Mouse (Mus musculus) G1E (cell line): ENCODE measurements around the gene Hsf2bp.

Experiments used
- CTCF ChIP-seq: IDR thresholded peaks from 2 replicates; pipeline ENCODE4 v1.5.1; 2012; ENCODE audit warnings: low read depth, low read length, inconsistent platforms, mixed read lengths
- GATA1 ChIP-seq: IDR thresholded peaks from 2 replicates; pipeline ENCODE4 v1.6.1; 2012; ENCODE audit warnings: borderline replicate concordance, low read length, inconsistent platforms, mixed read lengths
- GATA2 ChIP-seq: IDR thresholded peaks from 2 replicates; pipeline ENCODE4 v1.6.1; 2012; ENCODE audit warnings: low read depth, low read length, inconsistent platforms, borderline replicate concordance
- POLR2AphosphoS5 ChIP-seq: IDR thresholded peaks from 2 replicates; pipeline ENCODE4 v1.6.1; 2012; ENCODE audit warnings: low read depth, low read length, inconsistent platforms; ENCODE audit not compliant: insufficient replicate concordance
- TAL1 ChIP-seq: conservative IDR thresholded peaks from 2 replicates; pipeline ENCODE4 v1.6.1; 2012; ENCODE audit warnings: low read depth, low read length, inconsistent platforms, mixed read lengths

GRCm38 (mm10) chr17:32068381-32068780 is 32.2 kb upstream of the Hsf2bp start:
- TF ChIP-seq CTCF (no peak), POLR2AphosphoS5 (no peak), GATA2 (no peak), GATA1 (no peak), TAL1 (no peak)
